9 mouse cellular contexts compared by ENCODE assay signal in genomic region chr2:85561187-85561586, GRCm38 (mm10). TPM values are rescaled to one million over a fixed set of nuclear protein-coding genes. Genes with fewer than 3 reads are reported as not detected.
A peak's percentile ranks its signal among the peaks of the same experiment; 100 is the strongest.
DNase-seq lines count a peak whose midpoint lies in the region; ATAC-seq and TF ChIP-seq lines count a peak whose summit lies in the region.
"Had no signal": no experiment of that assay in that cellular context is flagged by ENCODE, and none has a peak within 500 bp of the region (broad histone marks: within the 10 kb centered on the region; RNA-seq: fewer than 3 reads in every experiment).

No protein-coding gene starts in this region.

- H3K36me3 ChIP-seq in embryonic facial prominence, embryonic 14.5 days (ENCODE audit: control insufficient read depth, insufficient read depth, low read length): no peaks in the 10 kb centered on the region
- H3K36me3 ChIP-seq in intestine, postnatal 0 days (ENCODE audit: control insufficient read depth, insufficient read depth): no peaks in the 10 kb centered on the region
- H3K36me3 ChIP-seq in limb, embryonic 14.5 days (ENCODE audit: control insufficient read depth, insufficient read depth, low read length): no peaks in the 10 kb centered on the region
- H3K36me3 ChIP-seq: embryonic facial prominence, embryonic 15.5 days had no signal

- peak; percentile 88 for TF ChIP-seq CTCF in intestine, postnatal 0 days (IDR thresholded peaks at IDR 0.05; ENCODE audit: low read depth)

- DNase-seq in kidney, adult 18-20 months: peak; percentile 13
- DNase-seq in kidney, adult 11 months: no peak
- peak; percentile 55 for DNase-seq in R1 (ENCODE audit: low read depth, low spot score)
- peak; percentile 57 for DNase-seq in embryonic facial prominence, embryonic 14.5 days (ENCODE audit: low spot score)
- DNase-seq in limb, embryonic 14.5 days (ENCODE audit: low spot score): peak; percentile 57
- peak; percentile 36 for DNase-seq in right cerebral cortex, adult 18-20 months
- DNase-seq in B cell, adult 2 months: no peak

- no peaks in the 10 kb centered on the region for H3K9me3 ChIP-seq in embryonic facial prominence, embryonic 14.5 days (ENCODE audit: control insufficient read depth, low read length)
- no peaks in the 10 kb centered on the region for H3K9me3 ChIP-seq in intestine, postnatal 0 days (ENCODE audit: control insufficient read depth)
- no peaks in the 10 kb centered on the region for H3K9me3 ChIP-seq in limb, embryonic 14.5 days (ENCODE audit: control insufficient read depth, low read length)
- H3K9me3 ChIP-seq: embryonic facial prominence, embryonic 15.5 days had no signal

- ATAC-seq in embryonic facial prominence, embryonic 14.5 days (ENCODE audit: low read depth): no peak
- no peak for ATAC-seq in intestine, postnatal 0 days
- no peak for ATAC-seq in limb, embryonic 14.5 days (ENCODE audit: low FRiP score, low read depth)

- H3K27me3 ChIP-seq in embryonic facial prominence, embryonic 14.5 days (replicated peaks; ENCODE audit: control insufficient read depth, insufficient read depth, low read length): no peaks in the 10 kb centered on the region
- no peaks in the 10 kb centered on the region for H3K27me3 ChIP-seq in intestine, postnatal 0 days (replicated peaks; ENCODE audit: control insufficient read depth, insufficient read depth, low read length)
- H3K27me3 ChIP-seq in limb, embryonic 14.5 days (ENCODE audit: control insufficient read depth, insufficient read depth, low read length): no peaks in the 10 kb centered on the region
- H3K27me3 ChIP-seq: embryonic facial prominence, embryonic 15.5 days had no signal

- H3K4me1 ChIP-seq in embryonic facial prominence, embryonic 14.5 days (ENCODE audit: control insufficient read depth, insufficient read depth, low read length): no peaks in the 10 kb centered on the region
- no peaks in the 10 kb centered on the region for H3K4me1 ChIP-seq in intestine, postnatal 0 days (replicated peaks; ENCODE audit: control insufficient read depth, insufficient read depth, low read length)
- H3K4me1 ChIP-seq in limb, embryonic 14.5 days (ENCODE audit: control insufficient read depth, insufficient read depth, low read length): no peaks in the 10 kb centered on the region
- H3K4me1 ChIP-seq: embryonic facial prominence, embryonic 15.5 days had no signal

- 18% methylated on average over 4 of the region's 4 CpGs for WGBS in embryonic facial prominence, embryonic 14.5 days
- WGBS in intestine, postnatal 0 days: 21% methylated on average over 4 of the region's 4 CpGs
- 23% methylated on average over 4 of the region's 4 CpGs for WGBS in limb, embryonic 14.5 days

- no peak overlapping the region for H3K9ac ChIP-seq in embryonic facial prominence, embryonic 14.5 days (ENCODE audit: low read depth, low read length)
- no peak overlapping the region for H3K9ac ChIP-seq in intestine, postnatal 0 days (ENCODE audit: low read depth, low read length)
- no peak overlapping the region for H3K9ac ChIP-seq in limb, embryonic 14.5 days (ENCODE audit: low read depth, low read length, severe bottlenecking)
- H3K9ac ChIP-seq: embryonic facial prominence, embryonic 15.5 days had no signal

- no peak overlapping the region for H3K27ac ChIP-seq in embryonic facial prominence, embryonic 14.5 days (replicated peaks; ENCODE audit: low read depth, low read length)
- H3K27ac ChIP-seq in intestine, postnatal 0 days (ENCODE audit: low read depth, low read length): no peak overlapping the region
- no peak overlapping the region for H3K27ac ChIP-seq in limb, embryonic 14.5 days (replicated peaks; ENCODE audit: low read depth, low read length)
- H3K27ac ChIP-seq: embryonic facial prominence, embryonic 15.5 days had no signal

- no peak for TF ChIP-seq POLR2A in limb, embryonic 14.5 days (IDR thresholded peaks at IDR 0.05; ENCODE audit: borderline replicate concordance, extremely low read depth, insufficient read depth, insufficient read length)

- H3K4me3 ChIP-seq in embryonic facial prominence, embryonic 14.5 days (ENCODE audit: low read depth, low read length): no peak overlapping the region
- no peak overlapping the region for H3K4me3 ChIP-seq in intestine, postnatal 0 days (ENCODE audit: low read depth, low read length)
- H3K4me3 ChIP-seq in limb, embryonic 14.5 days (replicated peaks; ENCODE audit: low read length): no peak overlapping the region
- H3K4me3 ChIP-seq: embryonic facial prominence, embryonic 15.5 days had no signal

- no peak overlapping the region for H3K4me2 ChIP-seq in embryonic facial prominence, embryonic 14.5 days (ENCODE audit: low read depth, low read length)
- H3K4me2 ChIP-seq in intestine, postnatal 0 days (replicated peaks; ENCODE audit: low read depth): no peak overlapping the region
- no peak overlapping the region for H3K4me2 ChIP-seq in limb, embryonic 14.5 days (replicated peaks; ENCODE audit: low read depth, low read length, severe bottlenecking)
- H3K4me2 ChIP-seq: embryonic facial prominence, embryonic 15.5 days had no signal

RNA-seq across cellular contexts. Expression of gene Olfr996, which starts 17.8 kb away (rescaled TPM):
- not detected in 2 replicates for polyA plus RNA-seq in embryonic facial prominence, embryonic 14.5 days (2014; fragmentation: Nextera tagmentation; extraction: Ambion mirVana)
- polyA plus RNA-seq in intestine, postnatal 0 days (2015; fragmentation: Nextera tagmentation; extraction: Ambion mirVana): not detected in 2 replicates
- polyA plus RNA-seq in limb, embryonic 14.5 days (2012; rRNA removed): not detected in 2 replicates
- not detected in 2 replicates for polyA plus RNA-seq in limb, embryonic 14.5 days (2014; fragmentation: Nextera tagmentation; extraction: Ambion mirVana)
- polyA plus RNA-seq: embryonic facial prominence, embryonic 15.5 days had no signal

RNA-seq across cellular contexts. Expression of gene Olfr998, which starts 27.6 kb away (rescaled TPM):
- not detected in 2 replicates for polyA plus RNA-seq in embryonic facial prominence, embryonic 14.5 days (2014; fragmentation: Nextera tagmentation; extraction: Ambion mirVana)
- polyA plus RNA-seq in intestine, postnatal 0 days (2015; fragmentation: Nextera tagmentation; extraction: Ambion mirVana): not detected in 2 replicates
- not detected in 2 replicates for polyA plus RNA-seq in limb, embryonic 14.5 days (2012; rRNA removed)
- polyA plus RNA-seq in limb, embryonic 14.5 days (2014; fragmentation: Nextera tagmentation; extraction: Ambion mirVana): not detected in 2 replicates
- polyA plus RNA-seq: embryonic facial prominence, embryonic 15.5 days had no signal

RNA-seq across cellular contexts. Expression of gene 4833423E24Rik, which starts 42.4 kb away (rescaled TPM):
- polyA plus RNA-seq in embryonic facial prominence, embryonic 14.5 days (2014; fragmentation: Nextera tagmentation; extraction: Ambion mirVana): 4.3 and 4.5 TPM in 2 replicates
- 0.05 and 0.21 TPM in 2 replicates for polyA plus RNA-seq in intestine, postnatal 0 days (2015; fragmentation: Nextera tagmentation; extraction: Ambion mirVana)
- 2.2 and 3.9 TPM in 2 replicates for polyA plus RNA-seq in limb, embryonic 14.5 days (2012; rRNA removed)
- polyA plus RNA-seq in limb, embryonic 14.5 days (2014; fragmentation: Nextera tagmentation; extraction: Ambion mirVana): 4.9 and 7.2 TPM in 2 replicates

RNA-seq across cellular contexts. Expression of gene Olfr1000, which starts 50.5 kb away (rescaled TPM):
- not detected in 2 replicates for polyA plus RNA-seq in embryonic facial prominence, embryonic 14.5 days (2014; fragmentation: Nextera tagmentation; extraction: Ambion mirVana)
- not detected in 2 replicates for polyA plus RNA-seq in intestine, postnatal 0 days (2015; fragmentation: Nextera tagmentation; extraction: Ambion mirVana)
- polyA plus RNA-seq in limb, embryonic 14.5 days (2012; rRNA removed): not detected in 2 replicates
- not detected in 2 replicates for polyA plus RNA-seq in limb, embryonic 14.5 days (2014; fragmentation: Nextera tagmentation; extraction: Ambion mirVana)
- polyA plus RNA-seq: embryonic facial prominence, embryonic 15.5 days had no signal

Comparison
In these comparisons a context has a peak if more than half of its experiments do, and no peak if none do; other contexts are left out.
1. DNase-seq: peak in kidney, adult 18-20 months (single experiment), R1 (single experiment), embryonic facial prominence, embryonic 14.5 days (single experiment), limb, embryonic 14.5 days (single experiment) and right cerebral cortex, adult 18-20 months (single experiment); none in kidney, adult 11 months (single experiment) and B cell, adult 2 months (0 of 2).